Mouse (Mus musculus): ENCODE data around the gene Grm1. TPM values are rescaled to one million over a fixed set of nuclear protein-coding genes. Genes with fewer than 3 reads are reported as not detected.

The Grm1 gene
- 5.1 and 8.0 TPM in 2 replicates for polyA plus RNA-seq (2014; fragmentation: Nextera tagmentation; extraction: Ambion mirVana)

GRCm38 (mm10) chr10:11081611-11082398 is at the start of gene Grm1:
Grm1 (minus strand) TSS chr10:11082356.
- no peak within 1 kb of the TSS for H3K27ac ChIP-seq (replicated peaks; ENCODE audit: low read depth, low read length)
- H3K36me3 ChIP-seq (ENCODE audit: control insufficient read depth, insufficient read depth, low read length), result no peaks in the 10 kb centered on the region
- WGBS, result 2% methylated on average over 24 of the region's 32 CpGs

GRCm38 (mm10) chr10:11121781-11122180 is 39.6 kb upstream of the Grm1 start:
- no peaks in the 10 kb centered on the region for H3K27me3 ChIP-seq (ENCODE audit: control insufficient read depth, insufficient read depth, low read length)
- H3K4me2 ChIP-seq (ENCODE audit: low read length), result no peak overlapping the region
- no peaks in the 10 kb centered on the region for H3K4me1 ChIP-seq (ENCODE audit: control insufficient read depth, insufficient read depth, low read length)
- H3K9me3 ChIP-seq (ENCODE audit: control insufficient read depth, low read length), result no peaks in the 10 kb centered on the region
- H3K9ac ChIP-seq (replicated peaks; ENCODE audit: low read length), result no peak overlapping the region
- ATAC-seq (ENCODE audit: low FRiP score, low TSS enrichment) (no peak), DNase-seq (no peak)
- no peaks in the 10 kb centered on the region for H3K36me3 ChIP-seq (ENCODE audit: control insufficient read depth, insufficient read depth, low read length)
- 98% methylated on average over 2 of the region's 2 CpGs for WGBS
- no peak overlapping the region for H3K4me3 ChIP-seq (replicated peaks; ENCODE audit: low read depth, low read length)
- no peak overlapping the region for H3K27ac ChIP-seq (replicated peaks; ENCODE audit: low read depth, low read length)

More at GRCm38 (mm10) chr10:11081611-11082398, at the start of gene Grm1:
- Histone ChIP-seq H3K27me3 (ENCODE audit: control insufficient read depth, insufficient read depth, low read length) (peaks cover 13% of the 10 kb centered on the region), H3K4me2 (ENCODE audit: low read length) (peak within 1 kb of the TSS; percentile 61), H3K4me1 (ENCODE audit: control insufficient read depth, insufficient read depth, low read length) (peaks cover 8% of the 10 kb centered on the region; the same call in 1 of the 2 replicates), H3K4me3 (replicated peaks; ENCODE audit: low read depth, low read length) (peak within 1 kb of the TSS; percentile 40), H3K9ac (replicated peaks; ENCODE audit: low read length) (peak within 1 kb of the TSS; percentile 36), H3K9me3 (ENCODE audit: control insufficient read depth, low read length) (no peaks in the 10 kb centered on the region)
- ATAC-seq (ENCODE audit: low FRiP score, low TSS enrichment) (peak; percentile 78; the same call in 1 of the 2 replicates), DNase-seq (peak; percentile 74)

- Histone ChIP-seq H3K4me2 (ENCODE audit: low read length) (no peak overlapping the region), H3K36me3 (ENCODE audit: control insufficient read depth, insufficient read depth, low read length) (no peaks in the 10 kb centered on the region), H3K4me3 (replicated peaks; ENCODE audit: low read depth, low read length) (no peak overlapping the region), H3K27me3 (ENCODE audit: control insufficient read depth, insufficient read depth, low read length) (no peaks in the 10 kb centered on the region), H3K9ac (replicated peaks; ENCODE audit: low read length) (no peak overlapping the region), H3K27ac (replicated peaks; ENCODE audit: low read depth, low read length) (no peak overlapping the region), H3K4me1 (ENCODE audit: control insufficient read depth, insufficient read depth, low read length) (no peaks in the 10 kb centered on the region), H3K9me3 (ENCODE audit: control insufficient read depth, low read length) (no peaks in the 10 kb centered on the region)
- 86% methylated on average over 4 of the region's 4 CpGs for WGBS
- ATAC-seq (ENCODE audit: low FRiP score, low TSS enrichment), result no peak
- DNase-seq, result no peak
These were observed 16.4 kb upstream of the Grm1 start for GRCm38 (mm10) chr10:11098475-11099044.

GRCm38 (mm10) chr10:11086348-11086747 is 4.2 kb upstream of the Grm1 start:
- Histone ChIP-seq H3K9ac (replicated peaks; ENCODE audit: low read length) (no peak overlapping the region), H3K4me3 (replicated peaks; ENCODE audit: low read depth, low read length) (no peak overlapping the region), H3K9me3 (ENCODE audit: control insufficient read depth, low read length) (no peaks in the 10 kb centered on the region), H3K27ac (replicated peaks; ENCODE audit: low read depth, low read length) (no peak overlapping the region), H3K4me2 (ENCODE audit: low read length) (no peak overlapping the region), H3K27me3 (ENCODE audit: control insufficient read depth, insufficient read depth, low read length) (no peaks in the 10 kb centered on the region), H3K36me3 (ENCODE audit: control insufficient read depth, insufficient read depth, low read length) (no peaks in the 10 kb centered on the region), H3K4me1 (ENCODE audit: control insufficient read depth, insufficient read depth, low read length) (0 out of 2 replicates have a peak, but pooled peaks cover 4% of the 10 kb centered on the region)
- DNase-seq (no peak), ATAC-seq (ENCODE audit: low FRiP score, low TSS enrichment) (no peak)
- WGBS, result 83% methylated on average over 3 of the region's 3 CpGs

GRCm38 (mm10) chr10:11080725-11081610 is 1.2 kb downstream of the Grm1 start:
- DNase-seq (no peak), ATAC-seq (ENCODE audit: low FRiP score, low TSS enrichment) (peak; percentile 31)
- WGBS, result 10% methylated on average over 25 of the region's 25 CpGs
- Histone ChIP-seq H3K9ac (replicated peaks; ENCODE audit: low read length) (peak overlapping the region; percentile 36), H3K27me3 (ENCODE audit: control insufficient read depth, insufficient read depth, low read length) (peaks cover 13% of the 10 kb centered on the region), H3K4me2 (ENCODE audit: low read length) (peak overlapping the region; percentile 61), H3K36me3 (ENCODE audit: control insufficient read depth, insufficient read depth, low read length) (no peaks in the 10 kb centered on the region), H3K4me1 (ENCODE audit: control insufficient read depth, insufficient read depth, low read length) (peaks cover 8% of the 10 kb centered on the region; the same call in 1 of the 2 replicates), H3K4me3 (replicated peaks; ENCODE audit: low read depth, low read length) (peak overlapping the region; percentile 40), H3K9me3 (ENCODE audit: control insufficient read depth, low read length) (no peaks in the 10 kb centered on the region), H3K27ac (replicated peaks; ENCODE audit: low read depth, low read length) (no peak overlapping the region)

DNA sequence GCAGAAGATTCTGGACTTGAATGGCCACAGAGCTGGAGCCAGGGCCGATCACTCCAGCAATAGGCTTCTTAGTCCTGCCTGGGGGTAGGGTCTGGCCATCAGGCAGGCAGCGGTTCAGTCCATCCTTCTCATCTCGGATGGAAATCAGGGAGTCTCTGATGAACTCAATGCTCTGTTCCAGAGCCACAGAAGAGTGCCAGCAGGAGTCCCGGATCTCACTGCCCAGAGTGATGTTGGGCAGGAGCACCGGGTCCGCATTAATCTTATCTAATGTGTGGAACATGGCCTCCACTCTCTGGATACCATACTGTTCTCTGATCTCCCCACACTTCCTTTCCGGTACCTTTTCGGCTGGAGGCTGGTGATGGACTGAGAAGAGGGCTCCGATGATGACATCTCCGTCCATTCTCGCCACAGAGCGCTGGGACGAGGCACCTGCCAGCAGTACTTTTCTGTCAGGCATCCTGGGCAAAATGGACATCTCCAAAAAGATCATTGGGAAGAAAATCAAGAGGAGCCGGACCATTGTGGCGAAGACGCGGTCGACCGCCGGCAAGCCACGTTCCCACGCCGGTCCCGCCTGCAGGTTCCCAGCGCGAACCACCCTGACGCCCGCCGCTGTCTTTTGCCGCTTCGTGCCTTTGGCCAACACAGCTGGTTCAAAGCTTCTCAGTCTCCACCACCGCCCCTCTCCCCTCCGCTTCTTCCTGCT is 2.0 kb downstream of the Grm1 start:
- Histone ChIP-seq H3K4me1 (ENCODE audit: control insufficient read depth, insufficient read depth, low read length) (peaks cover 8% of the 10 kb centered on the region; the same call in 1 of the 2 replicates), H3K4me2 (ENCODE audit: low read length) (peak overlapping the region; percentile 61), H3K9me3 (ENCODE audit: control insufficient read depth, low read length) (no peaks in the 10 kb centered on the region), H3K4me3 (replicated peaks; ENCODE audit: low read depth, low read length) (peak overlapping the region; percentile 40), H3K36me3 (ENCODE audit: control insufficient read depth, insufficient read depth, low read length) (no peaks in the 10 kb centered on the region), H3K9ac (replicated peaks; ENCODE audit: low read length) (peak overlapping the region; percentile 36; the same call in 1 of the 2 replicates), H3K27ac (replicated peaks; ENCODE audit: low read depth, low read length) (no peak overlapping the region), H3K27me3 (ENCODE audit: control insufficient read depth, insufficient read depth, low read length) (peaks cover 13% of the 10 kb centered on the region)
- peak; percentile 54 for DNase-seq
- WGBS, result 13% methylated on average over 33 of the region's 33 CpGs
- ATAC-seq (ENCODE audit: low FRiP score, low TSS enrichment), result peak; percentile 44

GRCm38 (mm10) chr10:11079506-11079905 is 2.6 kb downstream of the Grm1 start:
- DNase-seq (no peak), ATAC-seq (ENCODE audit: low FRiP score, low TSS enrichment) (no peak)
- no peak overlapping the region for H3K27ac ChIP-seq (replicated peaks; ENCODE audit: low read depth, low read length)
- WGBS, result 85% methylated on average over 8 of the region's 8 CpGs
- H3K4me1 ChIP-seq (ENCODE audit: control insufficient read depth, insufficient read depth, low read length), result peaks cover 8% of the 10 kb centered on the region; the same call in 1 of the 2 replicates
- H3K36me3 ChIP-seq (ENCODE audit: control insufficient read depth, insufficient read depth, low read length), result no peaks in the 10 kb centered on the region
- peaks cover 13% of the 10 kb centered on the region for H3K27me3 ChIP-seq (ENCODE audit: control insufficient read depth, insufficient read depth, low read length)
- no peak overlapping the region for H3K9ac ChIP-seq (replicated peaks; ENCODE audit: low read length)
- peak overlapping the region; percentile 40 for H3K4me3 ChIP-seq (replicated peaks; ENCODE audit: low read depth, low read length)
- no peaks in the 10 kb centered on the region for H3K9me3 ChIP-seq (ENCODE audit: control insufficient read depth, low read length)
- H3K4me2 ChIP-seq (ENCODE audit: low read length), result peak overlapping the region; percentile 61; the same call in 1 of the 2 replicates

GRCm38 (mm10) chr10:11065136-11065535 is 17.0 kb downstream of the Grm1 start:
- no peaks in the 10 kb centered on the region for H3K27me3 ChIP-seq (ENCODE audit: control insufficient read depth, insufficient read depth, low read length)
- no peak overlapping the region for H3K4me2 ChIP-seq (ENCODE audit: low read length)
- H3K4me3 ChIP-seq (replicated peaks; ENCODE audit: low read depth, low read length), result no peak overlapping the region
- ATAC-seq (ENCODE audit: low FRiP score, low TSS enrichment) (no peak), DNase-seq (no peak)
- H3K4me1 ChIP-seq (ENCODE audit: control insufficient read depth, insufficient read depth, low read length), result no peaks in the 10 kb centered on the region
- WGBS, result 75% methylated on average over 2 of the region's 2 CpGs
- no peaks in the 10 kb centered on the region for H3K9me3 ChIP-seq (ENCODE audit: control insufficient read depth, low read length)
- H3K27ac ChIP-seq (replicated peaks; ENCODE audit: low read depth, low read length), result no peak overlapping the region
- H3K9ac ChIP-seq (replicated peaks; ENCODE audit: low read length), result no peak overlapping the region
- H3K36me3 ChIP-seq (ENCODE audit: control insufficient read depth, insufficient read depth, low read length), result no peaks in the 10 kb centered on the region
